Mouse (Mus musculus) erythroblast, embryonic 14.5 days (primary cell): ENCODE results near the gene Mfap5. TPM values are rescaled to one million over a fixed set of nuclear protein-coding genes. Genes with fewer than 3 reads are reported as not detected.
"Not testable (repeated sequence)": the region's sequence is repeated elsewhere in the genome, so short reads cannot be mapped to it uniquely, and the experiment has no call there.

Experiments used
- H3K27me3 ChIP-seq: 2 replicates; pipeline ENCODE4 v1.6.1; 2012; ENCODE audit warnings: inconsistent platforms; ENCODE audit not compliant: control insufficient read depth
- H3K36me3 ChIP-seq: 2 replicates; pipeline ENCODE4 v1.6.1; 2012; ENCODE audit warnings: mild to moderate bottlenecking, inconsistent platforms; ENCODE audit not compliant: control insufficient read depth
- H3K4me1 ChIP-seq: 2 replicates; pipeline ENCODE4 v1.6.1; 2012; ENCODE audit warnings: inconsistent platforms; ENCODE audit not compliant: control insufficient read depth
- H3K4me3 ChIP-seq: replicated peaks from 2 replicates; pipeline ENCODE3; 2012; ENCODE audit warnings: moderate library complexity, mild to moderate bottlenecking, inconsistent platforms
- H3K9me3 ChIP-seq: 2 replicates; pipeline ENCODE4 v1.6.1; 2012; ENCODE audit warnings: low read length, inconsistent platforms, mixed read lengths; ENCODE audit not compliant: control insufficient read depth
- GATA1 ChIP-seq: IDR thresholded peaks from 2 replicates; pipeline ENCODE4 v1.6.1; 2012; ENCODE audit warnings: low read length, inconsistent platforms, mixed read lengths
- TAL1 ChIP-seq: IDR thresholded peaks from 3 replicates; pipeline ENCODE4 v1.6.1; 2012; ENCODE audit warnings: low read length, inconsistent platforms, mixed read lengths
- polyA plus RNA-seq: library from polyadenylated mRNA; stranded (reverse); fragments of >175 nt; gene quantifications from 2 replicates; pipeline ENCODE4 v1.2.3, GENCODE M21; 2012

Gene Mfap5
- polyA plus RNA-seq, 1 experiment: not detected

DNA sequence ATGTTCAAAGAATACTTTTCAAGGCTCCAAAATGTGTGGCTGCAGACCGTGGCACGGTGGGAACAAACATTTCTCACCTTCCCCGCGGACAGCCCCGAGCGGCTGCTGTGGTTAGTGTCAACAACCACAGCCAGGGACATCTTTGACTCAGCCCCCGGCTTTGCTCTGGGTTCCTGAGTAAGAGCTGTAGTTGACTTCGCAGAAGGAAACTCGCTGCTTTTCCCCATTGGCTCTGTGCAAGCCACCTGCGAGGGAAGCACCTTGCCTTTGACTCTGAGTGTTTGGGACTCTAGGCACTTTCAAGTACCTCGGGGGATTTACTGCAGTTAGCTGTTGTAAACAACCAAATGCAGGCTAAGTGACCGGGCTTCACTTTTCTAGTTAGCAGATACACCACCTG is 22.0 kb downstream of the Mfap5 start:
- Histone ChIP-seq H3K4me1 (no peaks in the 10 kb centered on the region), H3K9me3 (no peaks in the 10 kb centered on the region), H3K27me3 (peaks cover 7% of the 10 kb centered on the region; the same call in 1 of the 2 replicates), H3K36me3 (no peaks in the 10 kb centered on the region), H3K4me3 (no peak overlapping the region)
- TF ChIP-seq TAL1 (no peak), GATA1 (no peak)

DNA sequence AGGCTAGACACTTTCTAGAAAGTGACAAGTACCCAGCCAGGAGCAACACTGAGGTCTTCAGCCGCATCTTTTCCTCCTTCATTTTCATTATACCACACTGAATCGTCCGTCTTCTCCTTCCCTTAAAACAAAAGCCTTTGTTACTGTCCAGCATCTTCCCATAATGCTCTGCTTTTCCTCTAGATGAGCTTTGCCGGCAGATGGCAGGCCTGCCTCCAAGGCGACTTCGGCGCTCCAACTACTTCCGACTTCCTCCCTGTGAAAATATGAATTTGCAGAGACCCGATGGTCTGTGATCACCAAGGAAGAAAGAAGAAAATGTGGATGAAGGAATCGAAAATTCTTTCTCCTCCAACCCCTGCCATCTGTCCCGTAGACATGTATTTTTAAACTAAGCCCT is 22.5 kb downstream of the Mfap5 start:
- TF ChIP-seq TAL1: no peak
- no peak for TF ChIP-seq GATA1
- Histone ChIP-seq H3K4me3 (no peak overlapping the region), H3K9me3 (no peaks in the 10 kb centered on the region), H3K36me3 (no peaks in the 10 kb centered on the region), H3K4me1 (peaks cover 1% of the 10 kb centered on the region; the same call in 1 of the 2 replicates), H3K27me3 (peaks cover 7% of the 10 kb centered on the region; the same call in 1 of the 2 replicates)

DNA sequence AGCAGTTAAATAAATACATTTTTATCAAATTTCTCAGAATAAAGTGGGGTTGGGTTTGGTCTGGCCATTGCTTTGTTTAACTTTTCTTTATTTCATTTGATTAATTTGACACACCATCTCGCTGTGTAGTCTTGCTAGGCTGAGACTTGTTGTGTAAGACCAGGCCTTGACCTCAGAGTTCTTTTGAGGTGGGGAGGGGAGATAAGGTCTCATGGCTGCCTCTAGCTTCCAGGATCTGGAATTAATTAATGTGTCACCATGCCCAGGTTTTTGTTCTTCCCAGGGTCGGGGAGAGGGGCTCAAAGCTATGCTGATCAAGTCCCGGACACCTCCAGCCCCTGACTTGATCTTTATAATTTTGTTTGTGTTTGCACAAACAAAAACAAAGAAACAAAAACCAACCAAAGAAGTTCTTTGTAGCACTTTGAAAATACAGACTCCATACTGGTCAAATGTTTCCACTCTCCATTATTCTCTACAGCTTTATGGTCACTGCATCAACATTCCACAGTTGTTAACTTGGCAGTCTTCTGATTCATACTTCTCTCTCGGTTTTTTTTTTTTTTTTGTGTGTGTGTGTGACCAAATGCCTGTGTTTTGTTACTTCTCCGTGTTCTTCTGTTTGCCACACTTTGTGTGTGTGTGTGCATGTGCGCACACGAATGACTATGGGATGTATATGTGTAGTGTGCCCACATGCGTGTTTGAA is 26.0 kb downstream of the Mfap5 start:
- TF ChIP-seq TAL1 (no peak), GATA1 (no peak)
- Histone ChIP-seq H3K4me3 (no peak overlapping the region), H3K4me1 (peaks cover 1% of the 10 kb centered on the region; the same call in 1 of the 2 replicates), H3K36me3 (no peaks in the 10 kb centered on the region), H3K27me3 (peaks cover 7% of the 10 kb centered on the region; the same call in 1 of the 2 replicates), H3K9me3 (no peaks in the 10 kb centered on the region)

DNA sequence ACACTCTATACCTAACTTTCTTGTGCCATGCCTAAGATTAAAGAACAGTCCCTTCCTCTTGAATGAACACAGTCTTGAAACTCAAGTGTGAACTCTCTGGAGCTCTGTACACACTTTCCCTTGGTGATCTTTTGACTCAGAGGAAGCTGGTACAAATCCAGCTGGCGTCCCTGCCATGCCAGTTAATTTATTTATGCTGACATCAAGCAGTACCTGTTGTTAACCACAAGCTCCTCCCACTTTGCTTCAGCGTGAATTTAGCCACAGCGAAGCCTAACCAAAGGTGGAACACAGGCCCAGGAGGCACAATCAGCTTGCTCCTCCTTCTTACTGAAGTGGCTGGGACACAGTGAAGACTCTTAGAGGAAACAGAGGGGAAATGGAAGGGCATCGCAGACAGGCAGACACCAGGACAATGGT is 27.2 kb downstream of the Mfap5 start:
- Histone ChIP-seq H3K36me3 (no peaks in the 10 kb centered on the region), H3K4me3 (no peak overlapping the region), H3K4me1 (peaks cover 1% of the 10 kb centered on the region; the same call in 1 of the 2 replicates), H3K9me3 (no peaks in the 10 kb centered on the region), H3K27me3 (peaks cover 2% of the 10 kb centered on the region; the same call in 1 of the 2 replicates)
- no peak for TF ChIP-seq GATA1
- no peak for TF ChIP-seq TAL1

DNA sequence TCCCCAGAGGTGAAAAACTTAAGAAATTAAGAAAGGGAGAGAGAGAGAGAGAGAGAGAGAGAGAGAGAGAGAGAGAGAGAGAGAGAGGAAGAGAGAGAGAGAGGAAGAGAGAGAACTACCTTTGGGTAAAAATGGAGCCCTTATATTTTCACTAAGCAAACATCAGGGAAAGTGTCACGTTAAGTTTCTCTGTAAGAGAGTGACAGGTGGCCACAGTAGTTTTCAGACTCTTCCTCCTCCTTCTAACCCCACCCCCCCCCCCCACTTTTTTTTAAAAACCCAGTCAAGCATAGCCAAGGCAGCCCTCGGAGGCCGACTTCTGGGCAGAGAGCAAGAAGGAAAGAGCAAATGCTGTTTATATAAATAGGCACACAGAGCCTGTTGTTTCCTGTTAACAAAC is 28.4 kb downstream of the Mfap5 start:
- TF ChIP-seq TAL1: no peak
- TF ChIP-seq GATA1: no peak
- no peak overlapping the region for H3K4me3 ChIP-seq
- no peaks in the 10 kb centered on the region for H3K9me3 ChIP-seq
- peaks cover 1% of the 10 kb centered on the region; the same call in 1 of the 2 replicates for H3K4me1 ChIP-seq
- no peaks in the 10 kb centered on the region for H3K36me3 ChIP-seq
- H3K27me3 ChIP-seq: no peaks in the 10 kb centered on the region

DNA sequence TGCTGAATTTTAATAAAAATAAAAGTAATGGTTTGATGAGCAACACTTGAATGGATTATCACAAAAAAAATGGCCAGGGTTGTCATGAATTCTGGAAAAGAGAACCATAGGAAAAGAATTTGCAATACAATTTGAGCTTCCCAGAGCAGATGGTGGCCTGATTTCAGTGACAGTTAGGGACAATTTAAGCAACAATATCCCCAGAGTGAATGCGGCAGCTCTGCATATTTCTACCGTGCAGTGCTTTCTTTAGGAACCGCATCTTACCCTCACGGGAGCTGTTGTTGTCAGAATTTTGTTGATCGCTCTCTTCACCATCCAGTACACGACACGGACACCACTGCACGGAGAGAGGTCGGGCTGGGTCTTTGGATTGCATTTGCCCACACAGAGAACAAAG is 33.9 kb downstream of the Mfap5 start:
- Histone ChIP-seq H3K36me3 (no peaks in the 10 kb centered on the region), H3K27me3 (no peaks in the 10 kb centered on the region), H3K4me1 (no peaks in the 10 kb centered on the region), H3K4me3 (no peak overlapping the region), H3K9me3 (no peaks in the 10 kb centered on the region)
- TF ChIP-seq TAL1 (no peak), GATA1 (no peak)

DNA sequence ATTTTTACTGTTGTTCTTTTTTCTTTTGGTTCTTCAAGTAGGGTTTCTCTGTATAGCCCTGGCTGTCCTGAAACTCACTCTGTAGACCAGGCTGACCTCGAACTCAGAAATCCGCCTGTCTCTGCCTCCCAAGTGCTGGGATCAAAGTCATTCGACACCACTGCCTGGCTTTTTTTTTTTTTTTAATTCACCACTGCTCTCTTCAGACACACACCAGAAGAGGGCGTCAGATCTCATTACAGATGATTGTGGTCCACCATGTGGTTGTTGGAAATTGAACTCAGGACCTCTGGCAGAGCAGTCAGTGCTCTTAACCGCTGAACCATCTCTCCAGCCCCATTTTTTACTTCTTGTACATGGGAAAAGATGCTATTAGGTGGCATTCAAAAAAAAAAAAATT is 36.8 kb downstream of the Mfap5 start:
- H3K4me3 ChIP-seq, H3K36me3 ChIP-seq, H3K27me3 ChIP-seq, H3K4me1 ChIP-seq, H3K9me3 ChIP-seq: not testable (repeated sequence)

DNA sequence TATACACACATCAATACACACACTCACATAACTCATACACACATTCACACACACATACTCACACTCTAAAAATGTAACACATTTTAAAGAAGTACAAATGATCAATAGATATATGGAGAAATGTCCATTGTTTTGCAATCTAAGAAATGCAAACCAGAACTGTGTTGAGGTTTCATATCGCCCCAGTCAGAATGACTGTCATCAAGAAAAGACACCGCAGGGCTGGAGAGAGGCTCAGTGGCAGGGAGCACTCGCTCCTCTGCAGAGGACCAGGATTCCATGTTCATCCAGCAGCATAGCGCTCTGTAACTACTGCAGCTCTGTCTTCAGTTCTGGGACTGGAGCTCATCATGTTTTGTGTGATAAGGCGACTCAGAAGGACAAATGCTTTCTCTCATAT is 37.9 kb downstream of the Mfap5 start:
- H3K4me1 ChIP-seq: no peaks in the 10 kb centered on the region
- no peaks in the 10 kb centered on the region for H3K9me3 ChIP-seq
- TF ChIP-seq TAL1 (no peak), GATA1 (no peak)
- no peaks in the 10 kb centered on the region for H3K27me3 ChIP-seq
- H3K36me3 ChIP-seq: no peaks in the 10 kb centered on the region
- H3K4me3 ChIP-seq: no peak overlapping the region

DNA sequence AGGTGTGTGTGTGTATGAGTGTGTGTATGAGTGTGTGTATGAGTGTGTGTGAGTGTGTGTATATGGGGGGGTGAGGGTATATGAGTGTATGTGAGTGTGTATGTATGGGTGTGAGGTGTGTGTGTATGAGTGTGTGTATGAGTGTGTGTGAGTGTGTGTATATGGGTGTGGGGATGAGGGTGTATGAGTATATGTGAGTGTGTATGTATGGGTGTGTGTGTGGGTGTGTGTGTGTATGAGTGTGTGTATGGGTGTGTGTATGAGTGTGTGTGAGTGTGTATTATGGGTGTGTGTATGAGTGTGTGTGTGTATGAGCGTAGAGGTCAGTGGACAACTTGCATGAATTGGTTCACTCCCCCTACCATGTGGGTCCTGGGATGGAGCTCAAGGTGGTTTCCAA is 39.0 kb downstream of the Mfap5 start:
- Histone ChIP-seq H3K9me3 (no peaks in the 10 kb centered on the region), H3K4me3 (no peak overlapping the region), H3K27me3 (no peaks in the 10 kb centered on the region), H3K36me3 (no peaks in the 10 kb centered on the region), H3K4me1 (no peaks in the 10 kb centered on the region)
- no peak for TF ChIP-seq GATA1
